Mouse (Mus musculus): Measurements from ENCODE around the gene Slc38a11.

- TF ChIP-seq CTCF (IDR thresholded peaks at IDR 0.05; ENCODE audit: low read depth, low read length) = no peak
- no peak for TF ChIP-seq POLR2A (IDR thresholded peaks at IDR 0.05; ENCODE audit: extremely low read depth, insufficient read depth, low read length)
Observed at GRCm38 (mm10) chr2:65374410-65374809, 10.6 kb upstream of the Slc38a11 start.
